Mouse (Mus musculus): ENCODE data around the gene Sox5. TPM values are rescaled to one million over a fixed set of nuclear protein-coding genes. Genes with fewer than 3 reads are reported as not detected.
A peak's percentile ranks its signal among the peaks of the same experiment; 100 is the strongest.

The Sox5 gene
- total RNA-seq, 2 experiments from 2014 or later, result 1.4 to 1.5 TPM

DNA sequence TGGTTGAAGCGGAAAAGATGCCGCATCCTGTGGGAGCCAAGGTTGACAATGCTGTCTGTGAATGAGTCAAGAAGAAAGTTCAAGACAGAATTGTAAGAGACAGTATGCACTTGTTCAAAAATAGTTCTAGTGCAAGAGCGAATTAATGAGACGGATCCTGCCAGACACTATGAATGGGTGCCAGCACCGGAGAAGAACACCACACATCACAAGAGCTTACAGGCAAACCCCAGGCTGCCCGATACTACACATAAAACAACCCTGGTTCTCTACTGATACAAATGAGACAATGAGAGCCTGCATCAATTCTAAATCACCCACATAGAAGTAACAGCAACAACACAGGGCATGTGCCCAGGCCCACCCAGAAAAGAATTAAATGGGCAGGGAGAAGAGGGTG, 8.0 kb downstream of the Sox5 start:
- intact Hi-C loops (cut with DNase I), result no loop called here
- DNase-seq, result no peak

DNA sequence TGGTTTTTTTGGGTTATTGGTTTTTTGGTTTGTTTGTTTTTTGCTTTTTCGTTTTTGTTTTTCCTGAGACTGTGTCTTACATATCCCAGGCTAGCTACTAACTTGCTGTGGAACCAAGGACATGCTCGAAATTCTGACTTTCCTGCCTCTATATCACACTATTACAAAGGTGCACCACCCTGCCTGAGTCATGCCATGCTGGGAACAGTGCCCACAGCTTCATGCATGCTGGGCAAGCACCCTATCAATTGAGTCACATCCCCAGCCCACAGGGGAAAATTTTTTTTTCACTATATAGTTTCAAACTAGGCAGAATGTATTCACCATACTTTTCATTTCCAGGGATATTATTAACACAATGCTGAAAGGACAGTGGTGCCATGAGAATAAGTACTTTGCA, 8.8 kb downstream of the Sox5 start:
- intact Hi-C loops (cut with DNase I), result no loop called here
- DNase-seq, result no peak

DNA sequence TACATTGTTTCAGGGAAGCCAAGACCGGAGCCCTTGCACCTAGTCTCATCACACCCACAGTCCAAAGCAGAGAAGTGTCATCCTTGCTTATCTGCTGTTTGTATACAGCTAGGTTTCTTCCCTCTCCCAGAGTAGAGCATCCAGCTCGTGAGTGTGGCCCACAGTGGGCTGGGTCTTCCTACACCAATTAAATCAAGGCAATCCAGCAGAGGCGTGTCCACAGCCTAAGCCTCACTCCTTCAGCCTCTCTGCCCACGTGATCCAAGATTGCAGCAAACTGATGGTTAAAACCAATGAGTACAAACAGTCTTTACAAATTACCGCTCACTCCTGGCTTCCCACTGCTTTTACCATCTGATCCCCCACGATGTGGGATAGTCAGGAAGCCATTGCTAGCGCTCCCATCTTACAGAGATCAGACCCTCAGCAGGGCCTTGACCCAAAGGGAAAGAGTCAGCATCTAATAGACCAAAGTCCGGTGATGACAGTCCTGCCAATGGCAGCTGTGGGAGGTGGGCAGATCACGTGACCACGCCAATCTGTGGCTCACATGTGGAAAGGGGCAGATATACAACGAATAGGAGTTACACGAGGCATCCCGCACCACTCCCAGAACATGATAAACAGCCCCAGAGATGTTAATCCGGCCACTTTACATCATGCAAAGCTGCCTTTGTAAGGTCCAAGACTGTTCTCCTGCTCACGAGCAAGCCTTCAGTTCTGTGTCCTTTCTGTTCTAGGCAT, 9.4 kb downstream of the Sox5 start:
- intact Hi-C loops (cut with DNase I), result no loop called here
- no peak for DNase-seq

GRCm38 (mm10) chr6:144769060-144769459, 12.7 kb downstream of the Sox5 start:
- no peak for DNase-seq
- intact Hi-C loops (cut with DNase I), result no loop called here

DNA sequence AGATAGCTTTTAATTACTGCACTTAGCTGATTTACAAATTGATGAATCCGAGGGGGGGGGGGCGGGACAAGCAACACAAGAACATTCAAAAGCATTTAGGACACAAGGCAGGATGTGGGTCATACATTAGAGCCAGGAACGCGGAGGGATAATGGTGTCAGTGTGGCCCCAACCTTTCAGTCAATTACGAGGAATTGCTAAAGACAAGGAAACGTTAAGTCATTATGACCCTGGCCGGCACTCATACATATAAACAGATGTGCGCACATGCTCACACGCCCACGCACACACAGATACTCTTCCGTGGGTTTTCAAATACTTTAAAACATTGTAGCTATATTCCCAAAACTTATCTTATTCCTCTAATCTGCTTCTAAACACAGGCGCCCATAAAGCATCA, 19.9 kb downstream of the Sox5 start:
- no peak for DNase-seq
- intact Hi-C loops (cut with DNase I), result no loop called here

DNA sequence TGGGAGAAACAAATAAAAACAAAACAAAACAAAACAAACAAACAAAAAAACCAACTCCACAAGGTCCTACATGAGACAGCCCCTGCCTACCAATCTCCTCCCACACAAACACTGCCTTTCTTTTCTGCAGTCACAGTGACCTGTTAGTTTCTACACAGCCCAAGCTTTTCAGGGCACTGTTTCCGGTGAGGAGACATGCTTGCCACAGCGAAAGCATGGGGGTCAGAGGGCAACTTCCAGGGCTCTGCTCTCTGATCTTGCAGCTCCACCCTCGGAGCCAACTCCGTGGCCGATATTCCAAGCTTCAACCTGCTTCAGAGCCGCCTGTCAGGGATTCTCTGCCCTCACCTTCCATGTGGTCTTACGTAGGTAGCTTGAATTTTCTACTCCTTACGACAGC, 22.6 kb downstream of the Sox5 start:
- DNase-seq, result no peak
- intact Hi-C loops (cut with DNase I), result no loop called here

DNA sequence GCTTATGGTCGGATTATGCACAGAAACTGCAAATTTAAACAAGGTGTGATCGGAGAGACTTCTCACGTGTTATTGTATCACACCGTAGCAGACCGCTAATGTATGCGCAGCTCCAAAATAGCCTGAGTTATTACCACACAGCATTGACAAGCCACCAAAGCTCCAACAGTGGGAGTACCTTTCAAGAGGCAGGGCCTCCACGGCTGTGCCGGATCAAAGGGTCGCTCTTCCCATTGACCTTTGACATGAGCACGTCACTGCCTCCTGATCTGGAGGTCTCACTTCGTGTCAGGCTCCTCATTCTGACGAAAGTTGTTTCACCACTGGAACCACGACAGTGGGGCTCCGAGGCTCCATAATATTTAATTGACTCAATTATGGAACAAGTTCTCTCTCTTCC, 24.4 kb downstream of the Sox5 start:
- intact Hi-C loops (cut with DNase I), result no loop called here
- no peak for DNase-seq

- DNase-seq, result no peak
Measured at GRCm38 (mm10) chr6:144756444-144756843, 25.3 kb downstream of the Sox5 start.

GRCm38 (mm10) chr6:144755304-144755703, 26.5 kb downstream of the Sox5 start:
- intact Hi-C loops (cut with DNase I), result no loop called here
- DNase-seq, result no peak

More at GRCm38 (mm10) chr6:144756444-144756843, 25.3 kb downstream of the Sox5 start:
- intact Hi-C loops (cut with DNase I), result no loop called here

- DNase-seq, result no peak
Measured at GRCm38 (mm10) chr6:144754366-144754765, 27.4 kb downstream of the Sox5 start.

DNA sequence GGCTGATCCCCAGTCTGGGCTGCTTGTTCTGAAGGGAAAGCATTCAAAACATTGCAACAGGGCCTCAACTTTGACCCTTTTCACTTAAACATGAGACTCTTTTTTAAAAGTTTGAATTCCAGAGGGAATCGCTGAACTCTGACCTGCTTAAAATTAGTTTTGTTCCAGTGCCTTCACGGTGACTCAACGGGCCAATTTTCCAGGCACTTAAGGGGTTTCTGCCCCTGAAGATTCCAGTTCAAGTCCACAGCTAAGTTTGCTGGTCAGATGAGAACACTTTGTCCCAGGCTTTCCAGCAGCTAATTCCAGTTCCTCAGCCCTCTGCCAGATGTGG, 27.8 kb downstream of the Sox5 start:
- peak in 1 of 2 experiments; percentile 22 for DNase-seq
- intact Hi-C loops (cut with DNase I), result no loop called here

More at GRCm38 (mm10) chr6:144754366-144754765, 27.4 kb downstream of the Sox5 start:
- intact Hi-C loops (cut with DNase I), result no loop called here

DNA sequence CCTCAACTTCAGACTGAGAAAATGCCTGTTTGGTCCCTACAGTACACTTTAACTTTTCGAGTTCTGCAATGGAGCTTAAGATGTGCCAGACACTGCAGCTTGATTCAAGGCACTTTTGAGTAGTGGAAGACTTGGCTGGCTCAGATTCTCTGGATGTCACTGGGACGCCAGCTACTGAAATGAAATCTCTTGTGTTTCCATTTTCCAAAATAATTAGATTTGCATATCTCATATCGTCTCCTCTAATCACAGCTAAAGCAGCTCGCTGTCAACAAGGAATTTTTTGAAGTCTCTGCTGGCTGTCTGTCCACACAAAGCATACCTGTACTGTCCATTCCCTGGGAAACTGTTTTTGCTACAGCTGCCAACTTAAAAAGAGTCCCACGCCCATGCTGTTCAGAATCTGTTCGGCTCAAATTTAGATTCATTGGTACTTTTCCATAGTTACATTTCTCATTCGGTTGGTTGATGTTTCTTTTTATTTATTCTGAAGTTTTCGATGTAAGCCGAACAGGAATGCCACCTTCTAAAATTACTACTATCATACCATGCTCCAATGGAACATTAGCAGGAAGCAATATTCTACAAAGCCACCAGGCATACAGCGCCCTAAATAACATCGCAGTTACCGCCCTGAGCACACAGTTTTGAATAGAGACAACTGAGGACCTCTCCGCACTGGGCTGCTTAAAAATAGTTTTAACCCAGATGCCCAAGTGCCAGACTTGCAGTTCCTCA, 28.4 kb downstream of the Sox5 start:
- no peak for DNase-seq
- intact Hi-C loops (cut with DNase I), result no loop called here

DNA sequence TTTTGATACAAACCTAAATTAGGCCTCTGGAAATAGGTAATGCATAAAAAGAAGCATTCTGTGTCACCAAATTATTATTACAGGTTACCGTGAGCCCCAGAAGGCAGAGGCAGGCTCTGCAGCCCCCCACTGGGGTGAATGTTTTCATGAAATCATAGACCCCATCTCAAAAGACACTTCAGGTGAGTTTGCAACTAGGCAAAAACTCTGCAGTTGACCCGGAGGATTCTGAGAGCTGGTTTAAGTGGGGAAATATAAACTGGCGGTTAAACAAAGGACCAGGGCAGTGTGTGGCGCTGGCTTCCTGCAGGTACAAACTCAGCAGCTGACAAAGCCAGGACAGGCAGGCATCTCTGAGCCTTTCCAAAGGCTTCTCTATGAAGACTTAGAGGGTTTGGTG, 30.2 kb downstream of the Sox5 start:
- intact Hi-C loops (cut with DNase I), result no loop called here
- no peak for DNase-seq

DNA sequence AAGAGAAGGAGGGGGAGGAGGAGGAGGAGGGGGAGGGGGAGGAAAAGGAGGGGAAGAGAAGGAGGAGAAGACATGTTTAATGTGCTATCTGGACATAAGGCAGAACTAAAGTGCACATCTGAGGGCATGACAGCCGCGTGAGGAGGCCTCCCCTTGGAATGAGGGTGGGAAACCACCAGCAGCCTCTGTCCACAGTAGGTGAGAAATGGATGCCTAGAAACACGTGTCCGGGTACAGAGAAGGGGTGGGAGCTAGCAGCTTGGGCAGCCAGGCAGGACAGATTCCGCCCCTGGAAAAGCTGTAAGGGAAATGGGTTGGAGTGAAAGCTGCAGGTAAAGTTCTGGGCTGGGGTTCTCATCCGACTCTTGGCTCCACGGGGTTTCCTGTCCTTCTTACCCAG, 31.6 kb downstream of the Sox5 start:
- no peak for DNase-seq
- intact Hi-C loops (cut with DNase I), result no loop called here

DNA sequence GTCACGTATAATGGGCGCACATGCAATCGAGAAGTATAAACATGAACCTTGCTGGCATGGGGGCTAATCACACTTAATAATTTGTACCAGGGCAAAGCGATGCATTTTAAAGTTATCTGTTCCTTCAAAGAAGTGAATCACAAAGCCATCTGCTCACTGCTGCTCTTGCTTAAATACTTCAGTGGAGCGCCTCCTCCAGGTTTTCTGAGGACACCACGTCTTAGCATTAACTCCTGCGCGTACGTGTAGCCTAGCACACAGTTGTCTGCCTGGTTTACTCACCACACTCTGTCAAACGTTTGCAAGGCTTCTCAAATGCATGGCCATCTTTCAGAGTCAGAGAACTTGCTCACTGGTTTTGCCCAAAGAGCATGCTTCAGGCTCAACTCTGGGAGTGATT, 35.3 kb downstream of the Sox5 start:
- DNase-seq, result no peak
- intact Hi-C loops (cut with DNase I), result no loop called here

DNA sequence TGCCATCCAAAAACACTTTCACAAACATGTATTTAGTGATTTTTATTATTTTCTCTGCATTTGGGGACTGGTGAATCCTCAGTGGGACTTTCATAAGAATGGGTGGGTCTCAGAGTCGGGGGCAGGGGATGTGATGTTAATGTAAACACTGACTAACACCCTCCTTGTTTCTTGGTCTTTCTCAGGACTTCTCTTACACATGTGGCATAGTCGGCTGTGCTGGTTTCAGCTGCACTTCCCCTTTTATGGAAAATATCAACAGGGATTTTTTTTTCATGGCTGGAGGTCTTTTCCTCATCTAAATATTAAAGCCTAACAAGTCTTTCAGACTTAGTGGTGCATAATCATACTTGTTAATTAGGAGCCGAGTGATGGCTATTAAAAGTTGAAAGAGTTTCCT, 39.2 kb downstream of the Sox5 start:
- DNase-seq, result no peak
- intact Hi-C loops (cut with DNase I), result no loop called here

DNA sequence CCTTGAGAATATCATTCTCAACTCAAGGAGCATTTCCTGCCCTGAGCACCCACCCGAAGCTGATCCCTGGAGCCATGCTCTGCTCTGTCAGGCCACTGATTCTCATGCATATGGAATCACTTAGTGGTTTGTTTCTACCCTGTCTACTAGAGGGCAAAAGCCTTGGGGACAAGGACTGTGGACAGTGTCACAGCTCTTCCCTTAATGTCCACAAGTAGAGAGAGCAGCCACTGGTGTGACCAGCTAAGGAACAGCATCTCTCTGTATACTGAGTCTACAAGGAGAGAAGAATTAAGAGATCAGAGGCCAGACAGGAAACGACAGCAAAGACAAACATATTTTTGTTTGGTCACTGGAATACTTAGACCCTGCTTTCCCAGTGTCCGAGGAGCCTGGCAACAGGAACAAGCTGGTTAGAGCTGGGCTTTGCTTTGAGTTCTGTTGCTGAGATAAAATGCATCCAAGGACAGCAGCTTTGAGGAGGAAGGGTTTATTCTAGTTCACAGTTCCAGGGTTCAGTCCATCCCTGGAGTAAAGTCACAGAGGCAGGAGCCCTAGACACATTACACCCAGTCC, 40.6 kb downstream of the Sox5 start:
- no peak for DNase-seq
- intact Hi-C loops (cut with DNase I), result no loop called here

DNA sequence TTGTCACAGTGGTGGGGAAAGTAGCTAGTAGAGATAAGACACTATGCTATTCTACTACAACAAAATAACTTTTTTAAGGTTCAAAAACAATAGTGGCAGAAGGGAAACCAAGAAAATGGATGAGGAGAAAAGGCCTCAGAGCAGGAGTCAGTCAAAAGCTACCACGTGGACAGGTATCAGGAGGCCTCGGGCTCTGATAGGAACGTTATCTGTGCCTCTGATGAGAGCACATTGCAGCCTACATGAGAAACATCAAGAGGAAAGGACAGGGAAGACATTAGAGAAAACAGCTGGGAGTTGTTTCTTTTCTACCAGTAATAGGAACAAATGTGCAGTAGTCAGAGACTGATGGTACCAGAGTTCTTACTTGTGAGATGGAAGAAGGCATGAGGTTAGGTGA, 41.4 kb downstream of the Sox5 start:
- intact Hi-C loops (cut with DNase I), result no loop called here

DNA sequence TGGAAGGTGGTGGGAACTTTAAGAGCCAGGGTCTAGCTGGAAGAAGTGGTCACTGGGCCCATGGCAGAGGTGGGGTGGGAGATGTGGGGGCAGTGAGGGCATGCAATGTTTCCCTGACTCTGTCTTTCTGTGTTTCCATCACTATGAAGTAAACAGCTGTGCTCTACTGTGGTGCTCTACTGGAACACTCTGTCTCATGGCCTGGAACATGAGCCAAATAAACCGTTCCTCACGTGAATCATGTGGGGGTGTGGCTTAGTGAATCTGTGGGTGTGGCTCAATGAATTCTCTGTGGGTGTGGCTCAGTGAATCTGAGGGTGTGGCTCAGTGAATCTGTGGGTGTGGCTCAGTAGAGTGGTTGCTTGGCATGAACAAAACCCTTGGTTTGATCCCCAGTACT, 42.0 kb downstream of the Sox5 start:
- DNase-seq, result no peak
- intact Hi-C loops (cut with DNase I), result no loop called here

More for the DNA sequence above, 41.4 kb downstream of the Sox5 start:
- DNase-seq, result no peak

DNA sequence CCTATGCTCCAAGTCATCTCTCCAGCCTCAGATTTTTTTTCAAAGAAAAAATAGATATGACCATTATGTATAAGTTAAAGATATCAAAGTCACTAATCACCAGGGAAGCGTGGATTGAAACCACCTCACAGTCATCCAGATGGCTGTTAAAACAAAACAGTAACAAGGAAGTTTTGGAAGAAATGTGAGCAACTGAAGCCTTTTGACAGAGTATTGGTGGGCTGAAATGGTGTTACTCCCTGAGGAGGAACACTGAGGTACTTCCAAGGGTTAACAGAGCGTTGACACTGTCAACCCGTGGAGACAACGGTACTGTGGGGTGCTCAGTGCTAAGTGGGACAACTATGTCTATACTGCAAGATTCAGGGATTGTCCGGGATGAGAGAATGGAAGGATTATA, 44.0 kb downstream of the Sox5 start:
- DNase-seq, result no peak
- intact Hi-C loops (cut with DNase I), result no loop called here

DNA sequence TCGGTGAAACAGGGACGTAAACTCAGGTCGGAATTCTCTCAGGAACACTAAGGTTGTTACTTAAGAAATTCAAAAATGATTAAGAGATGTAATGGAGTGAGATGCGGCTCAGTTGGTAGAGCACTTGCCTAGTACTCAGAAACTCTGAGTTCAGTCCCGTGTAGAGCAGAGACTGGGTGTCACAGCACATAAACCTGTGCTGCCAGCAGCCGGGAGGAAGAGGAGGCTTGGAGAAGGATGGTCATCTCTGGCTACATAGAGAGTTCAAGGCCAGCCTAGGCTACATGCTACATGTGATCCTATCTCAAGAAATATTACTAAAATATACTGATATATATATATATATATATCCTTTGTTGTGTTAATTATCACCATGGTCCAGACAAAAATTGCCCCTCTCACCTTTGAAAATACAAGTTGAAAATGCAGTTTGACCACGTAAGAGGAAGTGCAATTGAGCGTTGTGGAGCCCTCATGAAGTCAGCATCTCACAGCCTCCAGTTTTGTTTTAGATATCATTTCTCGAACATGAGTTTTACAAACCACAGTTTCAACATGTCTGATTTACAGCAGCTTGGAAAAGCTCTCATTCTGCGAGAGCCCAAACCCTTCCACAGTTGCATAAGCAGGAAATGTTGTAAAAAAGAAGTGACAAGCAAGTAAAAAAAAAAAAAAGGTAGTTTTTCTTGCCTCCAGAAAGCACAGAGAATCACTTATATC, 50.4 kb downstream of the Sox5 start:
- no peak for DNase-seq
- intact Hi-C loops (cut with DNase I), result no loop called here

Data from gastrocnemius, postnatal 36 days (tissue).